Mouse (Mus musculus) lung, adult 2 months (tissue): ENCODE measurements around the gene Sncb.

Source experiments
- CTCF ChIP-seq: fragments of 200-500 bp; IDR thresholded peaks from 2 replicates; pipeline ENCODE4 v1.5.1; 2011; ENCODE audit warnings: mild to moderate bottlenecking, low read length, control low read depth; ENCODE audit not compliant: insufficient read depth
- POLR2A ChIP-seq: fragments of 200-500 bp; IDR thresholded peaks from 2 replicates; pipeline ENCODE4 v1.6.1; 2011; ENCODE audit warnings: low read depth, mild to moderate bottlenecking, control low read depth, low read length, borderline replicate concordance; ENCODE audit errors: extremely low read depth

GRCm38 (mm10) chr13:54723143-54723542 is 43.3 kb downstream of the Sncb start:
- TF ChIP-seq CTCF: no peak
- TF ChIP-seq POLR2A: no peak
